Mouse (Mus musculus): ENCODE measurements around the gene Hist1h1d. TPM values are rescaled to one million over a fixed set of nuclear protein-coding genes. Genes with fewer than 3 reads are reported as not detected.
A peak's percentile ranks its signal among the peaks of the same experiment; 100 is the strongest.
"Not testable (repeated sequence)": the region's sequence is repeated elsewhere in the genome, so short reads cannot be mapped to it uniquely, and the experiment has no call there.

The Hist1h1d gene
- total RNA-seq, 2 experiments from 2014 or later, result 29.5 to 84.0 TPM

DNA sequence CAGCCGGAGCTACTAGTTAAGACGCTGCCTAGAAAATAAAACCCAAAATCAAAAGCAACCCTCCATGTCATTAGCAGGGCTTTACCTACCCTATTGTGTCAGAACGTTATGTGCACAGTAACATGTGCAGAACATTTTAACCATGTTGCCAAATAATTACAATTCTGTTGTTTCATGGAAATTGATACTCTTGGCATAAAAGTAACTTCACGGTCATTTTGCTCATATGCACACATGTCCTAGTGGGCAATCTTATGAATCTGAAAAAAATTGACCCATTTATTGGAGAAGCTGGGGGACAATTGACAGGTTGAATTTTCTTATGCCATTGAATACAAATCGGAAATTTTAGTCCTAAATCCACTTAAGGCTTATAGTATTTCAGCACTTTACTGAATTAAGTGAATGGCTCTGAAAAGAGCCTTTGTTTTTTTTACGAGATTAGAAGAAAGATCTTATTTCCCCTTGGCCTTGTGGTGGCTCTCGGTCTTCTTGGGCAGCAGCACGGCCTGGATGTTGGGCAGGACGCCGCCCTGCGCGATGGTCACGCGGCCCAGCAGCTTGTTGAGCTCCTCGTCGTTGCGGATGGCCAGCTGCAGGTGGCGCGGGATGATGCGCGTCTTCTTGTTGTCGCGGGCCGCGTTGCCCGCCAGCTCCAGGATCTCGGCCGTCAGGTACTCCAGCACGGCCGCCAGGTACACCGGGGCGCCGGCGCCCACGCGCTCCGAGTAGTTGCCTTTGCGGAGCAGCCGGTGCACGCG is 17.4 kb downstream of the Hist1h1d start:
- not testable (repeated sequence) for ATAC-seq (replicated peaks; ENCODE audit: low FRiP score, low TSS enrichment, poor library complexity, severe bottlenecking)

DNA sequence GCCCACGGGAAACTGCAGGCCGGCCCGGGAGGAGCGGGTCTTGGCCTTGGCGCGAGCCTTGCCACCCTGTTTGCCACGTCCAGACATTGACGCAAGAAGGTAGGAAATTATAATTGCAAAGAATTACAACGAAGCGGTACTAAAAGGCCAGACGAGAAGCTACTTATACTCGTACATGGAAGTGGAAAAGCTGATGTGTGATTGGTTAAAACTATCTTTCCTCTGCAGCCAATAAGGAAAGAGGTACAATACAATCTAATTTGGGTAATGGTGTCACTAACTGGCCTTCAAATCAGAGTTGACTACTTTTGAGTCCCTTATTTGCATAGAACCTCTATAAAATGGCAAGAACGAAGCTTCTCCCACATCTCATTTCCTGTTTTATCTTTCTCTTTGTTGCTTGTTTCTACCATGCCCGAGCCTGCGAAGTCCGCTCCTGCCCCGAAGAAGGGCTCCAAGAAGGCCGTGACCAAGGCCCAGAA is 18.0 kb downstream of the Hist1h1d start, which contains the start of the genes Hist1h2ae and Hist1h2bg:
TSS of gene Hist1h2ae (minus strand) at position 199 of the 482 bp plus-strand sequence.
TSS of gene Hist1h2bg (plus strand) at position 375 of the 482 bp plus-strand sequence.
- peak; percentile 78 for ATAC-seq (replicated peaks; ENCODE audit: low FRiP score, low TSS enrichment, poor library complexity, severe bottlenecking)

DNA sequence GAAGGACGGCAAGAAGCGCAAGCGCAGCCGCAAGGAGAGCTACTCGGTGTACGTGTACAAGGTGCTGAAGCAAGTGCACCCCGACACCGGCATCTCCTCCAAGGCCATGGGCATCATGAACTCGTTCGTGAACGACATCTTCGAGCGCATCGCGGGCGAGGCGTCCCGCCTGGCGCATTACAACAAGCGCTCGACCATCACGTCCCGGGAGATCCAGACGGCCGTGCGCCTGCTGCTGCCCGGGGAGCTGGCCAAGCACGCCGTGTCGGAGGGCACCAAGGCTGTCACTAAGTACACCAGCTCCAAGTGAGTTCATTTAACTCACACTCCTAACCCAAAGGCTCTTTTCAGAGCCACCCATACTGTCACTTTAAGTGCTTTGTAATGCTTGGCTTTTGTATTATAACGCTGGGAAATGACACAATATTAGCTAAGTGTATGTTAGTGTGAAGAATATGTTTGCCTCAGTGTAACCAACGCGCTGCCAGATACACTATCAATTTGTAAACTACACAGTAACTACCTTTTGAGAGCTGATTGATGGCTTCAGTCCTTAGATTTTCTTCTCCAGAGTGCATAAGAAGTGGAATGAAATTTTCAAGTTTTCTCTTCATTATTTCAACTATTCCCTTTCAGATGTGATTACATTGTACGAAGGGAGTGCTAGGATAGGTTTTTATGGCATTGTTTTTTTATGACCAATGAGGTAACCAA is 18.6 kb downstream of the Hist1h1d start:
- peak; percentile 25 for ATAC-seq (replicated peaks; ENCODE audit: low FRiP score, low TSS enrichment, poor library complexity, severe bottlenecking)

DNA sequence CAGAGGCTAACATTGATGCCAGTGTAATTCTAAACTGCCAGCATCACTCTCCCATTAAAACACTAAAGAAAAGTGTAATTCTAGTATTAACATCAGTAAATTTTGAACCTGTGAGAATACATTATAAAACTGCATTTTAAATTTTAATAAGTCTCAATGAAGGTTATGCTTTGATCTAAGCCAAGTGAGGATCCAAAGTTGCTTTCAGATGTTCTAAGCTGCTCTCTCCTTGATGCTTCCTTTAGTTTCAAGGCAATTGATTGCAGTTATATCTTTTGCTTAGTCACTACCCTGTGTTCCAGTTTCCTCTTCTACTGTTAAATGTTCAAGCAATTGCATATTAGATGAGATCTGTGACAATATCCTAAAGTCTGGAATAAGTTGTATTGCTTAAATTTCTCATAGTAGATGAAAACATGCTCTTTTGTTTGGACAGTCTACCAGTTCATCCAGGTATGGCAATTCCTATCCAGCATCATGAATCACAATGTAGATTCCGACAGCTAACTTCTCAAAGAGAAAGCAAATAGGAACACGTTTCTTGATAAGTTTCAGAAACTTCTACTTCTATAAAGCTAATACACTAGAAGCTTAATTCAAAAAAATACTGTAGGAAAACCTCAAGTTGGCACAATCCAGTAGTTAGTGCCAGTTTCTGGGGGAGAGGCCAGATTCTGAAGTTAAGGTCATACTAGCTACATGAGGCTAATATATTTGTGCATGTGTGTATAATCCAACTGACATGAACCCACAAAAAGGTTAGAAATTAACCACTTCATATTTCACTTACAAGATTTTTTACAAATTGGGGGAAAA is 19.4 kb downstream of the Hist1h1d start:
- ATAC-seq (replicated peaks; ENCODE audit: low FRiP score, low TSS enrichment, poor library complexity, severe bottlenecking), result no peak

DNA sequence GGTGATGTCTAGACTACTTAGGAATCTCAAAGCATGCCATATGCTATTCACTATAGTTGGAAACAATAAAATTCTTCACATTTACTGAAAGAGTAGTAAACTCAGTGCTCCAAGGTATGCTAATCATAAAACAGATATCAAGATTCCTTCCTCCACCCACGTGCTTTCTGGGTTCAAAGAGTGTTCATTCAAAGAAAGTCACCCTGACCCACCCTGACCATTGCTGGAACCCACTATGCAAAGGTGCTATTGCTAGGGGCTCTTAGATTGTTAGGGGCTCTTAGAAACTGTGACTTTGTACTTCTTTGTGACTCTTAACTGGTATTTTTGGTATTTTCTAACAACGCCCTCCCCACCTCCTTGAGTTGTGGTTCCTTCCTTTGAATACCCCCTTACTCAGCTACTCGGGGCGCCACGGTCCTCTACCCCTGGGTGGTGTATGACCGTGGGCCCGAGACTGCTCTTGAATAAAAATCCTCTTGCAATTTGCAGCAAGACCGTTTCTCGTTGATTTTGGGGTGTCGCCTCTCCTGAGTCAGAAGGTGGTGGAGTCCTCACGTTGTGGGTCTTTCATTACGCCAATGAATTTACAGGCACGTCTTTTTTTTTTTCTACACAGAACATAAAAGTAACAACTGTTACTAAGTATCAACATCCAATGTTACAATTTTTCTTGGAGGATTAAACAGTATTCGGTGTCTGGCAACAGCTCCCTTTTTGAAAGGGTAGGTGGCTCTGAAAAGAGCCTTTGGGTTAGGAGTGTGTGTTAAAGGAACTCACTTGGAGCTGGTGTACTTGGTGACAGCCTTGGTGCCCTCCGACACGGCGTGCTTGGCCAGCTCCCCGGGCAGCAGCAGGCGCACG is 20.2 kb downstream of the Hist1h1d start:
- not testable (repeated sequence) for ATAC-seq (replicated peaks; ENCODE audit: low FRiP score, low TSS enrichment, poor library complexity, severe bottlenecking)

DNA sequence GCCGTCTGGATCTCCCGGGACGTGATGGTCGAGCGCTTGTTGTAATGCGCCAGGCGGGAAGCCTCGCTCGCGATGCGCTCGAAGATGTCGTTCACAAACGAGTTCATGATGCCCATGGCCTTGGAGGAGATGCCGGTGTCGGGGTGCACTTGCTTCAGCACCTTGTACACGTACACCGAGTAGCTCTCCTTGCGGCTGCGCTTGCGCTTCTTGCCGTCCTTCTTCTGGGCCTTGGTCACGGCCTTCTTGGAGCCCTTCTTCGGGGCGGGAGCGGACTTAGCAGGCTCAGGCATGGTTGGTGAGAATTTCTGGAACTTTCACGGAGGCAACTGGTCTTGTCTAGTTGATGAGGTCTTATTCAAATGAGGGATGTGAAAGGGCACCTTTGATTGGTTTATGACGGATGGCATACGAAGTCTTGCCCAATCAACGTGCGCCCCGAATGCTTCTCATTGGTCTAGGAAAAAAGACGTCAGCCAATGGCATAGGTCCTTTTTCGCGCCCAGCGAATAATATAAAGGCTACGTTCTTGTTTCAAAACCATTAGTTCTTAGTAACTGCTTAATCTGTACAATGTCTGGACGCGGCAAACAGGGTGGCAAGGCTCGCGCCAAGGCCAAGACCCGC is 20.9 kb downstream of the Hist1h1d start, which contains the start of the genes Hist1h2bf and Hist1h2ad:
TSS of gene Hist1h2bf (minus strand) at position 299 of the 627 bp plus-strand sequence.
TSS of gene Hist1h2ad (plus strand) at position 484 of the 627 bp plus-strand sequence.
- ATAC-seq (replicated peaks; ENCODE audit: low FRiP score, low TSS enrichment, poor library complexity, severe bottlenecking), result peak; percentile 70

DNA sequence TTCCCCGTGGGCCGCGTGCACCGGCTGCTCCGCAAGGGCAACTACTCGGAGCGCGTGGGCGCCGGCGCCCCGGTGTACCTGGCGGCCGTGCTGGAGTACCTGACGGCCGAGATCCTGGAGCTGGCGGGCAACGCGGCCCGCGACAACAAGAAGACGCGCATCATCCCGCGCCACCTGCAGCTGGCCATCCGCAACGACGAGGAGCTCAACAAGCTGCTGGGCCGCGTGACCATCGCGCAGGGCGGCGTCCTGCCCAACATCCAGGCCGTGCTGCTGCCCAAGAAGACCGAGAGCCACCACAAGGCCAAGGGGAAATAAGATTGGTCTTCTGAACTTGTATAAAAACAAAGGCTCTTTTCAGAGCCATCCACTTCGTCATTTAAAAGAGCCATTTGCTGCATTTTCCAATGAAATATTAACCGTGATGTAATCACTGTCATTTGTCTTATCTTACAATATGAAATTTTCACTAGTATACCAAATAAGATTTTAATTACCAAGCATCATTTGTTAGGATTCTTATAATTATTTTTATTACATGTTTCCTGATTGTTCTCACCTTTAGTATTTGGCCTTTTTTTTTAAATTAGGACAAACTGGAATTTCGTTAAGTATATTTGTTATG is 21.6 kb downstream of the Hist1h1d start:
- not testable (repeated sequence) for ATAC-seq (replicated peaks; ENCODE audit: low FRiP score, low TSS enrichment, poor library complexity, severe bottlenecking)

DNA sequence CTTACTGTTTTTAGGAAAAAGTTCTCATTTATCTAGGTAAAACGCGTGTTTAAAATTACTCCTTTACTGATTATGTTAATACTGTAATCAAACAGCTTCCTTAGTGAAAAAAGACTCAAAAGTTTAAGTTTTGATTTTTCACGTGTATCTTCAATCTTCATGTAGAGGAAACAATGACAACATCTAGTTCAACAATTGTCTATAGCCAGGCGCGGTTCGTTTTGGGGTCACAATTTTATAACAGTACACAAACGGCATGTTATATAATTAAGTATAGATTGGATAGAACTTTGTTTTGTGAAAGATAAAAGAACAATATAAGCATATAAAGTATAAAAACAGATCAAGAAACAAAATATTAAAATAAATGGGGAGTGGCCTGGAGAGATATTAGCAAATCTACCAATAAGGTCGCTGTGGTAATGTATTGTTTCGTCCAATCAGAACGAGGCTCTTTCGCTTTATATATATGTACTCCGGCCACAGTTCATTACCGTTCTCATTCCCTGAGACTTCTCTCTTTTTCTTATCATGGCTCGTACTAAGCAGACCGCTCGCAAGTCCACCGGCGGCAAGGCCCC is 22.3 kb downstream of the Hist1h1d start, which contains the start of gene Hist1h3d:
TSS of gene Hist1h3d (plus strand) at position 493 of the 581 bp plus-strand sequence.
- ATAC-seq (replicated peaks; ENCODE audit: low FRiP score, low TSS enrichment, poor library complexity, severe bottlenecking), result peak; percentile 48

DNA sequence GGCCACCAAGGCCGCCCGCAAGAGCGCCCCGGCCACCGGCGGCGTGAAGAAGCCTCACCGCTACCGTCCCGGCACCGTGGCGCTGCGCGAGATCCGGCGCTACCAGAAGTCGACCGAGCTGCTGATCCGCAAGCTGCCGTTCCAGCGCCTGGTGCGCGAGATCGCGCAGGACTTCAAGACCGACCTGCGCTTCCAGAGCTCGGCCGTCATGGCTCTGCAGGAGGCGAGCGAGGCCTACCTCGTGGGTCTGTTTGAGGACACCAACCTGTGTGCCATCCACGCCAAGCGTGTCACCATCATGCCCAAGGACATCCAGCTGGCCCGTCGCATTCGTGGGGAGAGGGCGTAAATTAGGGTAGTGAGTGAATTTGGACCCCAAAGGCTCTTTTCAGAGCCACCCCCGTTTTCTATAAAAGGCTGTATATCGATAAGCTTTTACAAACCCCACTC is 22.8 kb downstream of the Hist1h1d start:
- not testable (repeated sequence) for ATAC-seq (replicated peaks; ENCODE audit: low FRiP score, low TSS enrichment, poor library complexity, severe bottlenecking)

DNA sequence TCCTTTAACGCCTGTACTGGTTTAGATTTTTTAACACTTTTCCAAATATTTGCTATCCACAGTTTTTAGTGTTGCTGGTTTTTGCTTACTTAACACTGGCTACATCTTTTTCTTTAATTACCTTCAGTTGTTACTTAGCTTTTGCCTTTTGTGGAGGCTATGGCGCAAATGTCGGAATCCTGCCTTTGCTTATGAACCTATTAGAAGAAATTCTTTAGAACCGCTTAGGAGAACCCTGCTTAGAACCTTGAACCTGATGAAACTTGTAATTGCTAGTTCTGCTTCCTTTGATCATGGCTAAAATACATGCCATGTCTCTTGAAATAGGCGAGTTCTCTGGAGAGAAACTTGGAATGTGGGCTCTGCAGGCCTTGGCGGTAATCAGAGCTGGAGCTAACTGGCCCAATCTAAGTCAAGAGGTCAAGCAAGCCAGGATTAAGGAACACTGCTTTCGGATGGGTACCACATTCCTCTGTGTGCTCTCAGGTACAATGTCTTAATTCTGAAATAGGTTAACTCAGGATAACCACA is 23.4 kb downstream of the Hist1h1d start:
- no peak for ATAC-seq (replicated peaks; ENCODE audit: low FRiP score, low TSS enrichment, poor library complexity, severe bottlenecking)

DNA sequence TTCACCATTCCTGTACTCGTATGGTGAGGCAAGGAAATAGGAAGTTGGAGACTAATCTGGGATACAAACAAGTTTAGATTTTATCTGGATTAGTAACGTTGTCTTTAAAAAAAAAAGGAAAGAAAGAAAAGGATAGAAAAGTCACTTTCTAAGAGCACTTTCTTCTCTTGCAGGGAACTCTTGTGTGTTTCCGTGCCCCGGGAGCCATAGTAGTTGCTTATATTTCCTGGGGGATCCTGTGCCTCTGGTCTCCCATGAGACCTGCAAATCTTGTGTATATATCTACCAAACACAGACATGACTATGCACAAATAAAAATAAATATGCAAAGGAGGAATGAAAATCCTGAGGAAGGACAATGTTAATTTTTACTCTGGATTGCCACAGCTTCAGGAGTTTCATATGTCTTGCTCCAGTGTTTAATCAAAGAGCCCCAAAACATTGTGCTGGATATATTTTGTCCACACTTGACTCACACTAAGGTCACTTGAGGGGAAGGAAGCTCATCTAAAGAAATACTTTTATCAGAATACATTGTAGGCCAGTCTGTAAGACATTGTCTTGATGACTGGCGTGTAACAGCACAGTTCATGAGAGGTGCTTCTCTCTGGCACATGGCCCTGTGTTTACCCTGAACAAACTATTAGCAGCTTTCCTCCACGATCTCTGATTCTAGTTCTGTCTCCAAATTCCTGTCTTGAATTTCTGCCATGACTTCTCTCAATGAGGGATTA is 24.0 kb downstream of the Hist1h1d start:
- no peak for ATAC-seq (replicated peaks; ENCODE audit: low FRiP score, low TSS enrichment, poor library complexity, severe bottlenecking)

DNA sequence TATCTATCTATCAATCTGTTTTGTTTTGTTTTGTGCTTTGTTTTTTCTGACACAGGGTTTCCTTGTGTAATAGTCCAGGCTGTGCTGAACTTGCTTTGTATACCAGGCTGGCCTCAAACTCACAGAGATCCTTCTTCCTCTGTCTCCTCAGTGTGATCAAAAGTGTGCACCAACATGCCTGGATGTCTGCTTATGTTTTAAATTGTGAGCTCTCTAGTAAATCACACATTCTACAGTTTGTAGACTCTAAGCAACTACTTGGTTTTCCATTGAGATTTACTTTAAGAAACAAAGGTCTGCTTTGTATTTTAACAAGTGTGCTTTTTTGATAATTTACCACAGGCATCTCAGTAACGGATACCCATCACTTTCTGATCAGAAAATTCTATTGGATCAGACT is 24.8 kb downstream of the Hist1h1d start:
- ATAC-seq (replicated peaks; ENCODE audit: low FRiP score, low TSS enrichment, poor library complexity, severe bottlenecking), result no peak

DNA sequence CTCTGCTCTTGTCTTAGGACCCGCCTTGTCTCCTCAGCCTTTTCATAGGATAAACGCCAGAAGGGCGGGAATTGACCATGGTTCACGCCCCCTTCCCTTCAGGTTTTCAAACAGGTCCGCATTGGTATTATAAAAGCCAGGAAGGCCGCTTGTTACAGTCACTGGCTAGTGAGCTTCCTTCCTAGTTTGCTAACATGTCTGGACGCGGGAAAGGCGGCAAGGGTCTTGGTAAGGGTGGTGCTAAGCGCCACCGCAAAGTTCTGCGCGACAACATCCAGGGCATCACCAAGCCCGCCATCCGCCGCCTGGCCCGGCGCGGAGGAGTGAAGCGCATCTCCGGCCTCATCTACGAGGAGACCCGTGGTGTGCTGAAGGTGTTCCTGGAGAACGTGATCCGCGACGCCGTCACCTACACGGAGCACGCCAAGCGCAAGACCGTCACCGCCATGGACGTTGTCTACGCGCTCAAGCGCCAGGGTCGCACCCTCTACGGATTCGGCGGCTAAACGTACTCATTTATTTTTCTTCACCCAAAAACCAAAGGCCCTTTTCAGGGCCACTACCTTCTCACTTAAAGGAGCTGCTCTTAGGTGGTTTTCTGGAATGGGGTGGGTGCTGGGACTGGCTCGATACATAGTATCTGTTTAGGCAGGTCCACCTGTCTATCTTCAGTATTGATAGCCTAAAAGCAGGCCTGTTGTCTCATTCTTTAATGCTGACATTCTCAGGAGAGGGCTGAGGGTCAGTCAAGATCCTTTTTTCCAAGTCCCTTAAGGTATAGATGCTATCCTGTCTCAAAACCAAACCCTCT is 28.6 kb downstream of the Hist1h1d start, which contains the start of gene Hist1h4d:
TSS of gene Hist1h4d (plus strand) at position 191 of the 811 bp plus-strand sequence.
- ATAC-seq (replicated peaks; ENCODE audit: low FRiP score, low TSS enrichment, poor library complexity, severe bottlenecking), result peak; percentile 67

DNA sequence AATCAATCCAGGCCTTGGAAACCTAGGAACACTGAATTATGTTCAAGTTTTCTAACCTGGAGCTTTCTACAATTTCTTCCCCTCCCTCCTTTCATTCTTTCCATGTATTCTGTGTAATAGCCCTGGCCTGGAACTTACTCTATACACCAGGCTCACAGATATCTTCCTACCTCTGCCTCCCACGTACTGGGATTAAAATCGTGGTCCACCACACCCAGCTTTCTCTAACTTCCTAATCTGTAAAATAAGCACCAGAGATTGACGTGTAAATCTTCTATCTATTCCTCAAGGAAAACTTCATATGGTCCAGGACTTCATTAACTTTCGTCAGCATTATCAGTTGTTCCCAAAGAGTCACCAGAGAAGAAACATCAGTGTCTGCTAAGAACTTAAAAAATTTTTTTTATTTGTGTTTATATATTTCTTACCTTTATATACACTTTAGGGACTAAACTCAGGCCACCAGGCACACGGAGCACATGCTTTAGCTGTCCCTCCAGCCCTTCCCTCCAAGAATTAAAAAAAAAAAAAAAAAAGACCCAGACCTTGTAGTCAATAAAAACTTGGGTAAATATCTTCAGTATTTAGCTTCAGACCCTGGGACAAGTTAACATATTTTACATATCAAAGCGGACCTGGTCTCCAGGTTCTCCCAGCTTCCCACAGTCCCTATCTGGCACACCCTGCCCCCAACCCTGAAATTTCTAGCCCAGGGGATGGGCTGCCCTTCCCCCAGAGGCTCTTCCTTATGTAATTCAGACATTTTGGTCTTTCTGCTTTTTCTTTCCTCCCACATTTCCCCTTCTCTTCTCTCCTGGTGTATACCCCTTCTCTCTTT is 29.4 kb downstream of the Hist1h1d start:
- peak; percentile 31 for ATAC-seq (replicated peaks; ENCODE audit: low FRiP score, low TSS enrichment, poor library complexity, severe bottlenecking)
